Mouse (Mus musculus): ENCODE results near the gene Ntng1.

GRCm38 (mm10) chr3:109977614-109978013 is 166.2 kb downstream of the Ntng1 start:
- TF ChIP-seq POLR2A (IDR thresholded peaks at IDR 0.05; ENCODE audit: control insufficient read depth, extremely low read depth, insufficient read depth, low read length, poor library complexity) = no peak
- TF ChIP-seq CTCF (IDR thresholded peaks at IDR 0.05; ENCODE audit: borderline replicate concordance, control insufficient read depth, extremely low read depth, insufficient read depth, low read length, poor library complexity) = no peak
